Mouse (Mus musculus) CD4-positive, CD25-positive, alpha-beta regulatory T cell (primary cell): ENCODE measurements around the gene Rbm24. TPM values are rescaled to one million over a fixed set of nuclear protein-coding genes. Genes with fewer than 3 reads are reported as not detected.

ENCODE experiments used
- polyA plus RNA-seq: library from polyadenylated mRNA; unstranded; fragments of 100-300 nt; shearing (Covaris generic); gene quantifications from one replicate; pipeline ENCODE4 v1.2.1, GENCODE M21; 2017

Gene Rbm24
- 0.06 TPM for polyA plus RNA-seq

DNA sequence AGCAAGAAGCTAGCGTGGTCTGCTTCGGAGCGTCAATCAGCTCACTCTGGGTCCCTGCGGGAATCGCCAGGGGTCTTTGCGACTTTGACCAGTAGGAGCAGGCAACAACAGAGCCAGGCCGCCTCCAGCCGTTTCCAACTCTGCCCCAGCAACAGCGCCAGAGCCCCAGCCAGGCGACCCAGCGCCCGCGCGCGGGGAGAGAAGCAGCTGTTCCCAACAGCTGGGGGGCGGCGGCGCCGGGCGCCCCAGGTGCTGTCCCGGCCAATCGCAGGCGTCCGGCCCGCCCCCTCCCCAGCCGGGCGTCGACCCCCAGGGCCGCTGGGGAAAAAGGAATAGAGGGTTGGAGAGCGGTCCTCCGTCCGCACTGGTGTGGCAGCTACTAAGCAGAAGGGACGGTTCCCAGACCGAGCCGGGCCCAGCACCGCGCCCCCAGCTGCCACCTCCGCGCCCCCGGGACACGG, at the start of gene Rbm24:
Rbm24 (plus strand) TSS at position 294 of the 461 bp plus-strand sequence.

Other genes with a start within 250 kb of the Rbm24 start
- not detected for gene Stmnd1, start 144.7 kb upstream of the Rbm24 start, polyA plus RNA-seq
- gene Cap2, start 83.4 kb downstream of the Rbm24 start, polyA plus RNA-seq, result 0.81 TPM